Mouse (Mus musculus) forebrain, embryonic 11.5 days (tissue): ENCODE measurements around the gene Iqsec3. TPM values are rescaled to one million over a fixed set of nuclear protein-coding genes. Genes with fewer than 3 reads are reported as not detected.

ENCODE experiments used
- ATAC-seq: fragments of 200-750 bp; cut with Nextera tagmentation; replicated peaks from 2 replicates; pipeline ENCODE4 v1.8.0; 2017; ENCODE audit warnings: moderate TSS enrichment; ENCODE audit not compliant: low FRiP score
- DNase-seq: peaks from one replicate; pipeline ENCODE4 v3.0.0-alpha.2; 2017; ENCODE audit warnings: low spot score
- H3K27ac ChIP-seq: fragments of 300-500 bp; sonication (generic); 2 replicates; pipeline ENCODE4 v1.5.1; 2014; ENCODE audit warnings: low read depth, low read length
- H3K27me3 ChIP-seq: fragments of 300-500 bp; sonication (generic); 2 replicates; pipeline ENCODE4 v1.6.1; 2014; ENCODE audit warnings: mild to moderate bottlenecking, low read length, mixed read lengths; ENCODE audit not compliant: control insufficient read depth, insufficient read depth
- H3K36me3 ChIP-seq: fragments of 300-500 bp; sonication (generic); 2 replicates; pipeline ENCODE4 v1.6.1; 2014; ENCODE audit warnings: mild to moderate bottlenecking, low read length, moderate library complexity, mixed read lengths; ENCODE audit not compliant: control insufficient read depth, insufficient read depth
- H3K4me1 ChIP-seq: fragments of 300-500 bp; sonication (generic); replicated peaks from 2 replicates; pipeline ENCODE4 v1.6.1; 2014; ENCODE audit warnings: low read length, mixed read lengths; ENCODE audit not compliant: control insufficient read depth, insufficient read depth
- H3K4me2 ChIP-seq: fragments of 300-500 bp; sonication (generic); 2 replicates; pipeline ENCODE4 v1.6.1; 2014; ENCODE audit warnings: low read depth, mild to moderate bottlenecking, low read length, moderate library complexity, mixed read lengths; ENCODE audit not compliant: severe bottlenecking
- H3K4me3 ChIP-seq: fragments of 300-500 bp; sonication (generic); 2 replicates; pipeline ENCODE4 v1.5.1; 2014; ENCODE audit warnings: low read depth, low read length
- H3K9ac ChIP-seq: fragments of 300-500 bp; sonication (generic); 2 replicates; pipeline ENCODE4 v1.6.1; 2014; ENCODE audit warnings: low read length
- H3K9me3 ChIP-seq: fragments of 300-500 bp; sonication (generic); 2 replicates; pipeline ENCODE4 v1.6.1; 2016; ENCODE audit warnings: low read length, mixed read lengths; ENCODE audit not compliant: control insufficient read depth
- WGBS: fragments of 180-500 bp; shearing (Covaris S2); extraction: QIAGEN DNeasy Blood & Tissue Kit; methylation state at CpG from one replicate; pipeline ENCODE4 v1.1.7; 2014; 5-methylcytosine and 5-hydroxymethylcytosine counted together
- polyA plus RNA-seq: library from polyadenylated mRNA; unstranded; fragments of >200 nt; fragmentation: Nextera tagmentation; extraction: Ambion mirVana; gene quantifications from 2 replicates; pipeline ENCODE4 v1.2.1, GENCODE M21; 2014

Iqsec3 gene
- polyA plus RNA-seq, 1 experiment from 2014 or later, result 0.90 TPM

DNA sequence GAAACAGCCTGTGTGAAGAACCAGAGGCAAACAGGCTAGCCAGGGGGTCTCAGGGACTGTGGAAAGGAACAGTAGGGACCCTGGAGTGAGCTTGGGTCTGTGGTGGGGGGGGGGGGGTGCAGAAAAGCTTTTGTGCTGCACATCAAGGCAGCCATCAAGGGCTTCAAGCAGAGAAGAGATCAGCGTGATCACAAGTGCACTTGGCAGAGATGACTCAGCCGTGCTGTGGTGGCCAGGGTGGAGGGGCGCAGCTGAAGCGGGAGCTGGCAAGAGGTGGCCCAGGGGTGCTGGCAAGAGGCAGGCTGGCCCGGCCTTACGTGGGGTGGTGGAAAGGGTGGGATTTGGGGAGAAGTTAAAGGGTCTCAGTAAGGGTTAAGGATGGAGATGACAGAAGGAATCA is 48.6 kb downstream of the Iqsec3 start:
- Histone ChIP-seq H3K36me3 (no peaks in the 10 kb centered on the region), H3K9ac (no peak overlapping the region), H3K9me3 (no peaks in the 10 kb centered on the region), H3K4me3 (no peak overlapping the region), H3K27me3 (no peaks in the 10 kb centered on the region), H3K4me1 (no peaks in the 10 kb centered on the region), H3K4me2 (no peak overlapping the region), H3K27ac (no peak overlapping the region)
- ATAC-seq (no peak), DNase-seq (no peak)
- 63% methylated on average over 6 of the region's 6 CpGs for WGBS

DNA sequence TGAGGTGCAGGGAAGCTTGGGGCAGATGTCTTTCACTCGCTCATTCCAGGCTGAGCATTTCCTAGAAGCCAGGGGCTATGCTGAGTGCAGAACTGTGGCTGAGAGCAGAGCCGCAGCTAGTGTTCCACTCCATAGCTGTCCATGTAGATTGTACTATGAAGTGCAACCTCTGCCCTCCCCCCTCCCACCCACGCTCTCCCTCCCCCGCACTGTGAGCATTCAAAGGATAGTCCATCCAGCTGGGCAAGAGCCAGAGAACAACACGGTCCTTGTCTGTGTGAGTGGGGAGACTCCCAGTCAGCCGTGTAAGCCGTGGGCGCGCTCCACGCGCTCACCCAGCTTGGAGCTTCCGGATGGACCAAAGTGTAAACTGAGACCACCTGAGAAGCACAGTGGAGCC is 49.1 kb downstream of the Iqsec3 start:
- no peak overlapping the region for H3K4me2 ChIP-seq
- H3K9ac ChIP-seq, result no peak overlapping the region
- H3K4me3 ChIP-seq, result no peak overlapping the region
- no peaks in the 10 kb centered on the region for H3K27me3 ChIP-seq
- 54% methylated on average over 12 of the region's 12 CpGs for WGBS
- DNase-seq (no peak), ATAC-seq (no peak)
- no peaks in the 10 kb centered on the region for H3K9me3 ChIP-seq
- no peaks in the 10 kb centered on the region for H3K4me1 ChIP-seq
- H3K27ac ChIP-seq, result no peak overlapping the region
- H3K36me3 ChIP-seq, result no peaks in the 10 kb centered on the region

DNA sequence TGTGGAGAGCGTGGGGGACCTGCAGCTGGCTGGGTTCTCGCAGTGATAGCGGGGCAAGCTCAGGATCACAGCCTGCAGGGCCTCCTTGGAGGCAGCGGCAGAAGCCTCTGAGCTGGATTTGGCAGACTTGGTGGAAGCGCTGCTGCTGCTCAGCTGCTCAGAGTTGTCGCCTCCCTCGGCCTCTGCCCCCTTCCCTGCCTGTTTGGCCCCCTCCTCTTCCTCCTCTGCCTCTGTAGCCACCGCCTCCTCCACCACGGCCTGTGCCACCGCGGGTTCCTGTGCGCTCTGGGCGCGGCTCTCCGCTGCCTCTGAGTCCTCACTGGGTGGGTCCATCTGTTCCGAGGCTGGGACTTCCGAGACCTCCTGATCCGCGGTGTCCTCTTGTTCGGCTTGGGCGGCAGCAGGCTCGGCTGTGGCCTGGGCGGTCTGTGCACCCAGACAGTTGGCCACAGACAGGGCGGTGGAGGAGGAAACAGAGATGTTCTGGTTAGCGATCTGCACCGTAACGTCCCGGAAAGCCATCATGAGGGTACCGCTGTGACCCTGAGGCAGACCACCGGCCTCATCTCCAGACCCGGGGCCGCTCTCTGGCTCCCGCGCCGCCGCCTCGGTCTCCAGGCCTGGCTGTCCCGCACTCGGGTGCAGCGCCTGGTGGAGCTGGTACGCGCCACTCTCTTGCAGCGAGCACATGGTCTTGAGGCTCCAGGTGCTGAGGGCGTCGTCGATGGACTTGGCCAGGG is 60.8 kb downstream of the Iqsec3 start:
- DNase-seq (peak; percentile 59), ATAC-seq (0 out of 2 replicates have a peak, but pooled peaks have one; percentile 58)
- Histone ChIP-seq H3K27ac (no peak overlapping the region), H3K36me3 (no peaks in the 10 kb centered on the region), H3K9me3 (no peaks in the 10 kb centered on the region), H3K4me1 (peaks cover 4% of the 10 kb centered on the region; the same call in 1 of the 2 replicates), H3K4me2 (peak overlapping the region; percentile 47), H3K9ac (0 out of 2 replicates have a peak overlapping the region, but pooled peaks have one; percentile 16), H3K4me3 (peak overlapping the region; percentile 25), H3K27me3 (peaks cover 30% of the 10 kb centered on the region)
- WGBS, result 1% methylated on average over 46 of the region's 46 CpGs

DNA sequence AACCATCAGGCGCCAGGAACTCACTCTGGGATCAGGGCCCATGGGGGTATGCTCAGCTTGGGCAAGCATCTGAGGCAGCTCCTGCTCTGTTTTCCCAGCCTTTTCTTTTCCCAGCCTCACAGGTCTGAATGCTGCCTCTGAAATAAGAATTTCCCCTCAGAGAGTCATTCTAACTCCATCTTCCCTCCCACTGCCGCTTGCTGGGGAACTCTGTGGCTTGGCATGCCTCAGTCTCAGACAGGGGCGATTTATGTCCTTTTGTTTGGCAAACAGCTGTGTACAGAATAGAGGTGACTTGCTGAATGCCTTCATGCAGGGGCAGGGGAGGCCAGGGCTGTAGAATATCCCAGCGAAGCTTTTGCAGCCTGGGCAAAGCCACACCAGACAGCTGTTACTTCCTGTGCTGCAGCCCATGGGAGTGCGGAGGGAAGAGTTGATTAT is 65.9 kb downstream of the Iqsec3 start:
- H3K9me3 ChIP-seq, result no peaks in the 10 kb centered on the region
- H3K27me3 ChIP-seq, result peaks cover 13% of the 10 kb centered on the region
- H3K4me3 ChIP-seq, result no peak overlapping the region
- H3K27ac ChIP-seq, result no peak overlapping the region
- WGBS, result 37% methylated on average over 5 of the region's 5 CpGs
- no peaks in the 10 kb centered on the region for H3K36me3 ChIP-seq
- H3K9ac ChIP-seq, result no peak overlapping the region
- no peak overlapping the region for H3K4me2 ChIP-seq
- ATAC-seq, result no peak; the same call in 1 of the 2 replicates
- no peak for DNase-seq
- H3K4me1 ChIP-seq, result peaks cover 6% of the 10 kb centered on the region; the same call in 1 of the 2 replicates

DNA sequence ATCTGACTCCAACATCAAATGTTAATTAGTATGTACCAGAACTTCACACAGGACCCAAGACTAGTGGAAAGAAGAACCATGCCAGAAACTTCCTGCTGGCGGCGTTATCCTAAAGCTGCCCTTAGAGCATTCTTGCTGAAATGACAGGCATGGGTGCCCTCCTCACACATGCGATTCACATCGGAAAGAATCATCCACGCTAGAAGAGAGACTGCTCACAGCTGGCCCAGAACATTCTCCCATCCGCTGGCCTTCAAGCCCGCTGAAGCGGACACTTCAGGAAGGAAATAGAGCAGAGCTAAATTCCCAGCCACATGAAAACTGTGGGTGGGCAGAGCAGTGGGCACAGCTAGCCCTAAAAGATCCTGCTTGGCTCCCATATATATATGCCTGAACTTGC is 68.2 kb downstream of the Iqsec3 start:
- ATAC-seq (no peak), DNase-seq (no peak)
- Histone ChIP-seq H3K4me3 (no peak overlapping the region), H3K4me1 (peaks cover 5% of the 10 kb centered on the region; the same call in 1 of the 2 replicates), H3K27ac (no peak overlapping the region), H3K9me3 (no peaks in the 10 kb centered on the region), H3K4me2 (no peak overlapping the region), H3K36me3 (no peaks in the 10 kb centered on the region), H3K27me3 (no peaks in the 10 kb centered on the region), H3K9ac (no peak overlapping the region)
- WGBS, result 94% methylated on average over 8 of the region's 8 CpGs

DNA sequence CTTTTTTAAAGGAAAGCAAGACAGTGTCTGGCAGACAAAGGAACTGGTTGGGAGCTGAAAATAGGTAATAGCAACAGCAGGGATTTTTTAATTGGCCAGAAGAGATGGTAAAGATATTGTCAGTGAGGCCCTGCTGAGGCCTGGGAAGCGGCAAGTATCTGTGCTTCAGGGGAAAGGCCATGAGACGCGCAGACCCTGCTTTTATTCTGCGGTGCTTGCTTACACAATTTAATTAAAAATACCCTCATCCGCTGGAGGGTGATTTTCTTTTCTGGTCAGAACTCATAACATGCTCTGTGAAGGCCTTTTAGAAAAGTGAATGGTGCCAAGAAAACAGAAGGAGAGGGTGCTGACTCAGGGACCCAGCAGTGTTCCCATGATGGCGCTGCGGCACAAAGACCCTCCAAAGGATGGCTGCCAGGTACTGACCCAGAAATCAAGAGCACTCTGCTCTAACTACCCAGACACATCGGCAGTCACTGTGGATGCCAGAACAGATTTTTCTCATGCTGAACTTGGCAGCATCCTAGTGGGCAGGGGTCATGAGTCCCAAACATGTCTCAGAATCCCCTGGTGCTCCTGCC is 70.7 kb downstream of the Iqsec3 start:
- H3K4me2 ChIP-seq, result no peak overlapping the region
- no peaks in the 10 kb centered on the region for H3K9me3 ChIP-seq
- 74% methylated on average over 8 of the region's 8 CpGs for WGBS
- DNase-seq (no peak), ATAC-seq (no peak)
- no peaks in the 10 kb centered on the region for H3K36me3 ChIP-seq
- H3K27ac ChIP-seq, result no peak overlapping the region
- H3K4me3 ChIP-seq, result no peak overlapping the region
- no peak overlapping the region for H3K9ac ChIP-seq
- peaks cover 3% of the 10 kb centered on the region; the same call in 1 of the 2 replicates for H3K4me1 ChIP-seq
- H3K27me3 ChIP-seq, result no peaks in the 10 kb centered on the region

DNA sequence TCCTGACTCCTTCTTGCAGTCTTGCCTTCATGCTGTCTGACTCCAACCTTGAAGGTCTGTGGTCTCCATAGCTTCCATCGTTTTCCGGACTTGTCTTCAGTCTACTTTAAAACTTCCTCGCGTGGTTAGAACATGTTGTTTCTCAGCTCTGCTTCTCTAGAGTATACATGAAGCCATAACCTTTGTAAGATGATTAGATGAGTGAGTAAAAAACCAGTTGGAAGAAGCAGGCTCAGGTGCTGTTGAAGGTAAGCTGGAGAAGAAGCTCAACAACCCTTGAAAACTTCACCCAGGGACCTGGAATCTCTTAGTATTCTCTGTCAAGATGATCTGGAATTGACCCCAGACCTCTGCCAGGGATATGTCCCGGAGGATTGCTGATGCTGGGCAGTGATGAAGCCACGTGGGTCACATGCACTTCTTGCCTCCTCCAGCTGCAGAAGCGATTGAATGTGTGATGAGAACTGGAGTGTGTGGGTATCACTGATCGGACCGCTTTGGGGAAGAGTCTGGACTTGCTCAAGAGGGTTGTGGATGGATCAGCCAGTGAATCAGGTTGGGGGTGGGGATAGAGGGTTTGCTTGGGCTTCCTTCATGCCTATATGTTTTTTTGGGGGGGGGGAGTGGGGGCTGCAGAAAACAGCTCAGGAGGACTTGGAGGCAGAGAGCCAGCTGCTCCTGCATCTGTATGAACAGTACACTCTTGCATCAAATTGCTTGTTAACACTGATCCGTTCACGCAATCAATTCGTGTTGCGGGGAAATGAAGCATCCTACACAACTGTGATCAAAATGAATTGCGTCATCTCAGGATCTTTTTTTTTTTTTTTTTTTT is 71.4 kb downstream of the Iqsec3 start:
- WGBS, result 83% methylated on average over 14 of the region's 14 CpGs
- H3K27ac ChIP-seq, result no peak overlapping the region

DNA sequence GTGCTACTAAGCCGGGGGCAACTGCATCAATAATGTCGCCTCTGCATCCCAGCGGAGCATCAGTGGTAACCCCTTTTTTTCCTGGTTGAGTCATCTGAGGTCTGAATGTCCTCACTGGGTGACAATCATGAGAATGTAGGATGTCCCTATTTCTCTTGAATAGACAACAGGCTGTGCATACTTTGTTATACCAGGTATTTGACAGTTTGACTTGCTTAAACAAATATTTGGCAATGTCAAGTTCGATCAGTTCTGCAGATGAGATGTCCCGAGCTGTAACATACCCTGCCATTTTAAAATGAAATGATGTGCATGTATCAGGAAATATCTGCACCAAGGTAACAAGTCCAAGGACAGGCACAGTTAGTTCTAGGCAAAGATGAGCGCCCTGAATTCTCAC is 72.3 kb downstream of the Iqsec3 start:
- no peak overlapping the region for H3K4me2 ChIP-seq
- DNase-seq (no peak), ATAC-seq (no peak)
- H3K36me3 ChIP-seq, result no peaks in the 10 kb centered on the region
- no peaks in the 10 kb centered on the region for H3K9me3 ChIP-seq
- no peaks in the 10 kb centered on the region for H3K27me3 ChIP-seq
- H3K9ac ChIP-seq, result no peak overlapping the region
- 91% methylated on average over 6 of the region's 6 CpGs for WGBS
- H3K4me1 ChIP-seq, result no peaks in the 10 kb centered on the region
- no peak overlapping the region for H3K27ac ChIP-seq
- no peak overlapping the region for H3K4me3 ChIP-seq

More for the DNA sequence above, 71.4 kb downstream of the Iqsec3 start:
- Histone ChIP-seq H3K9ac (no peak overlapping the region), H3K36me3 (no peaks in the 10 kb centered on the region), H3K9me3 (no peaks in the 10 kb centered on the region), H3K4me3 (no peak overlapping the region), H3K4me2 (no peak overlapping the region), H3K27me3 (no peaks in the 10 kb centered on the region), H3K4me1 (no peaks in the 10 kb centered on the region)
- DNase-seq, result no peak
- ATAC-seq, result peak; percentile 33; the same call in 1 of the 2 replicates
